Mouse (Mus musculus) cerebellum, adult 9-10 months (tissue): ENCODE data around the gene 4930595D18Rik.
A peak's percentile ranks its signal among the peaks of the same experiment; 100 is the strongest.

ENCODE experiments used
- DNase-seq: peaks from one replicate; pipeline ENCODE4 v3.0.0; 2022

The 4930595D18Rik gene

GRCm38 (mm10) chr12:111134791-111135733, 49.2 kb downstream of the 4930595D18Rik start:
- peak; percentile 51 for DNase-seq

GRCm38 (mm10) chr12:111134169-111134568, 50.1 kb downstream of the 4930595D18Rik start:
- peak; percentile 54 for DNase-seq

- DNase-seq = no peak
Measured at GRCm38 (mm10) chr12:111125666-111126065, 58.6 kb downstream of the 4930595D18Rik start.

- DNase-seq = no peak
Measured at GRCm38 (mm10) chr12:111124601-111125260, 59.6 kb downstream of the 4930595D18Rik start.

GRCm38 (mm10) chr12:111122332-111122852, 61.9 kb downstream of the 4930595D18Rik start:
- DNase-seq = no peak

- DNase-seq = peak; percentile 81
Measured at GRCm38 (mm10) chr12:111120976-111121645, 63.2 kb downstream of the 4930595D18Rik start.

- DNase-seq = peak; percentile 74
Measured at GRCm38 (mm10) chr12:111119506-111120085, 64.7 kb downstream of the 4930595D18Rik start.

GRCm38 (mm10) chr12:111114593-111114992, 69.7 kb downstream of the 4930595D18Rik start:
- DNase-seq = no peak

- no peak for DNase-seq
Measured at GRCm38 (mm10) chr12:111111176-111111575, 73.1 kb downstream of the 4930595D18Rik start.
